Mouse (Mus musculus): ENCODE measurements around the gene Mrrf.

- TF ChIP-seq POLR2A (IDR thresholded peaks at IDR 0.05; ENCODE audit: insufficient read depth, low read depth, low read length) (no peak), CTCF (IDR thresholded peaks at IDR 0.05; ENCODE audit: insufficient read depth, low read depth, low read length) (no peak)
Measured at GRCm38 (mm10) chr2:36238951-36239350, 102.8 kb downstream of the Mrrf start.
